Mouse (Mus musculus) large intestine, adult 2 months (tissue): Measurements from ENCODE around the gene Nol12. TPM values are rescaled to one million over a fixed set of nuclear protein-coding genes. Genes with fewer than 3 reads are reported as not detected.

Source experiments
- DNase-seq: peaks from one replicate; pipeline ENCODE4 v3.0.0-alpha.2; 2012; ENCODE audit warnings: low read depth, low spot score
- WGBS: fragments of 180-500 bp; shearing (Covaris S2); methylation state at CpG from one replicate; pipeline ENCODE4 v1.1.7; 2018; 5-methylcytosine and 5-hydroxymethylcytosine counted together
- polyA plus RNA-seq: library from polyadenylated mRNA; depleted of rRNA; stranded (reverse); fragments of >200 nt; gene quantifications from 2 replicates; pipeline ENCODE4 v1.2.3, GENCODE M21; 2012

The Nol12 gene
- polyA plus RNA-seq, 1 experiment, result 19.6 TPM

GRCm38 (mm10) chr15:78914823-78915659 lies 19.7 kb upstream of the Nol12 start:
- DNase-seq, result no peak
- whole genome bisulfite sequencing, result 72% methylated on average over 8 of the region's 8 CpGs

DNA sequence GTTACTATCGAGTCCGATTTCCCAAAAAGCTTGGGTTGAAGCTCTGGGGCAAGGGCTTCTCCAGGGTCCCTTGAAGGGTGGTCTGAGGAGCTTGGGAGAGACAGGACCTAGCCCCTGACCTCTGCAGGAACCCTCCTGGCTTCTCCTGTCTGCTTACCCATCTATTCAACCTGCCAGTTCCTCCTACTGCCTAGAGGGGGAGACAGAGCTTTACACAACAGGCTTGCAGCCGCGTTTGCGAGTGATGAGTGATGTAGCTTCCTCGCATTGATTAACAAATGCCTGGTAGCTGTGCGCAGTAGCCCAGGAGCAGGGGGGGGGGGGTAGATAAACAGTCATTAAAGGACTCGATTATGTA lies 19.1 kb upstream of the Nol12 start:
- WGBS, result 5% methylated on average over 8 of the region's 8 CpGs
- no peak for DNase-seq

GRCm38 (mm10) chr15:78916052-78916826 lies 18.5 kb upstream of the Nol12 start:
- no peak for DNase-seq
- 83% methylated on average over 12 of the region's 12 CpGs for WGBS

DNA sequence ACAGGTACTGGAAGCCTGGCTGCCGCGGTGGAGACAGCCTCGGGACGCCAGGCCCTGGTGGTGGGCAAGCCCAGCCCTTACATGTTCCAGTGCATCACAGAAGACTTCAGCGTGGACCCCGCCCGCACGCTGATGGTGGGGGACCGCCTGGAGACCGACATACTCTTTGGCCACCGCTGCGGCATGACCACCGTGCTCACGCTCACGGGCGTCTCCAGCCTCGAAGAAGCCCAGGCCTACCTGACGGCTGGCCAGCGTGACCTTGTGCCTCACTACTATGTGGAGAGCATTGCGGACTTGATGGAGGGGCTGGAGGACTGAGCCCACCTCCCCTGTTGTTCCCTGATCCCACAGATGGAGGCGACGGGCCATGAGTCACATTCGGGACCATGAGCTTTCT lies 16.6 kb upstream of the Nol12 start:
- 94% methylated on average over 23 of the region's 23 CpGs for WGBS
- DNase-seq, result no peak

DNA sequence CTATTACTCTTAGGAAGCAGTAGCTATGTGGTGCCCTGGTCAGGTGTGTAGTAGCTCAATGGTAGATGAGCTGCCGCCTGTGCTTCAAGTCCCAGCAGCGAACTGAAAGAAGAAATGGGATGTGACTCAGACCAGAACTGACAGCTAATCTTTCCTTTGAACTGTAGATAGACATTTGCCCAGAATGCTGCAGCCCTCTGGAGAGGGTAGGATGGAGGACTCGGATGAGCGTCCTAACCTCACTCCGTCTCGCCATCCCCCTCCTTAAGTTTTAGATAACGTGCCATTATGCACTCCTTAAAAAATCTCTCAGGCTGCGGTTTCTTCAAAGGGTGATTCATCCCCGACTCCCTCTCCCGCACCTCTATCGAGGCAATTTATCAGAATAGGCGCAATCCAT lies 14.8 kb upstream of the Nol12 start:
- 90% methylated on average over 12 of the region's 12 CpGs for WGBS
- DNase-seq, result no peak

- WGBS, result 83% methylated on average over 7 of the region's 7 CpGs
- no peak for DNase-seq
Observed at GRCm38 (mm10) chr15:78922700-78923099, 12.0 kb upstream of the Nol12 start.

DNA sequence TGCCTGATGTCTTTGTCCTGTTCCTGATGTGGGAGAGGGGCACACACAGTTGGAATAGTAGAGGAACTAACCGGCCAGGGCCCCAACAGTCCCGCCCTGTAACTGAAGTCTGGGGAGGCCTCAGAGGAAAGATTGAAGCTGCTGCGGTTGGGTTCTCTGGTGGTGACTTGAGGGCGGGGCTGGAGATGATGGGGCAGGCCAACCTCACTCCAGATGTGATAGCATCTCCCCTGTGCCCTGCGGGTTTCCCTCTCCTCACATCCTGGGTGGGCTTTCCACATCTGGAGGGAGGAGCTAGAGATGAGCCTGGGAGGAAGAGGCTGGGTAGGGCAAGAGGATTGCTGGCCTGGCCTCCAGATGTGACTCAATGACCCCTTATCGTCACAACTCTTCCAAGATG lies 11.1 kb upstream of the Nol12 start:
- 66% methylated on average over 6 of the region's 6 CpGs for WGBS
- no peak for DNase-seq

DNA sequence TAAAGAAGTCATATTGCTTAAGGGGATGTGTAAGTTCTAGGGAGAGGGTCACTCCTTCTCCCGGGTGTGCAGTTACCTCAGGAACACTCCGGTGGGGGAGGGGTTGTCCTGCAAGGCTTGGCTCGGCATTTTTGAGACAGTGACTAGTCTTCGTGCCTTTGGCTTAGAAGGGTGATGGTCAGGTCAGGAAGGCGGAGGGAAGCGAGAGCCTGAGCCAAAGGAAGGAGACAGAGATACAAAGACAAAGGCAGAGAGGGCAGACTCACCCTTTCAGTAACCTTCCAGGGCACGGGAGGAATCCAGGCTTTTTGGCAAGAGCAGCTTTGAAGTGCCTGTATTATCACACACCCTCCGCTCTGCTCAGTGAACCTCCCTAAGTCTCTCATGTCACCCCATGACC lies 9.6 kb upstream of the Nol12 start:
- 65% methylated on average over 8 of the region's 8 CpGs for WGBS
- no peak for DNase-seq

- WGBS, result 10% methylated on average over 20 of the region's 20 CpGs
- DNase-seq, result no peak
Observed at GRCm38 (mm10) chr15:78926021-78926919, 8.5 kb upstream of the Nol12 start, which contains the start of gene Lgals1. Gene Lgals1, plus strand, starts transcription at chr15:78926725.

DNA sequence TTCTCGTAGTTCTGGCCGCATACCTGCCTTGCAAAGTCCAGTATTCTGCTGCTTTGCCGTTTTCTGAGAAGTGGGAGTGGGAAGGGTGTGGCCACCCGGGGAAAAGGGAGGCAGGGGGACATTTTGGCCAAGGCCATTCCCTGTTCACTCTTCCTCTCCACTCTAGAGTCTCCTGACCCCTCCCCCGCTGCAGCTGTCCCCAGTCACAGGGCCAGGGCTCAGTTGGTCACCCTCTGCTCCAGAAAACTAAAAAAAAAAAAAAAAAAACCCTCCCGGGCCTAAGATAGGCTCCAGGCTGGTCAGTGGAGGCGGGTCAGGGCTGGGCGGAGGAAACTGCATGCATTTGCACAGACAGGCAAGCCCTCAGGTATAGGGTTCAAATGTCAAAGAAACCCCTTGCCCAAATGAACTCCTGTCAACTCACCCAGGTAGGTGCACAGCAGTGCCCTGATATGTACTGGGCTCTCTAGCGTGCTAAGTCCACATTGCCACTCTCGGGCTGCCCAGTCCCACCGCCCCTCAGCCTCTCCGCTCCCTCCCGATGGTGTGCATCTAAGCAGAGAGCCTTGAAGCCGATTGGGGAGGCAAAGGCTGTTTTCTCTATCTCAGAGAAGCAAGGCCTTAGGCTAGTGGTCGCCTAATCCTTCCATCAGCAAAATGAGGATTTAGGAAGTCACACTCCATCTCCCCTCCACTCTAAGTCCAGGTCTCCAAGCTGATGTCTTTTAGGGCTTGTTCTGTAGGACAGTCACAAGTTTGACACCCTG lies 7.5 kb upstream of the Nol12 start:
- DNase-seq, result no peak
- WGBS, result 22% methylated on average over 15 of the region's 15 CpGs

- no peak for DNase-seq
- WGBS, result under 1% methylated on average over 35 of the region's 35 CpGs
Observed at GRCm38 (mm10) chr15:78927788-78928457, 6.8 kb upstream of the Nol12 start.

DNA sequence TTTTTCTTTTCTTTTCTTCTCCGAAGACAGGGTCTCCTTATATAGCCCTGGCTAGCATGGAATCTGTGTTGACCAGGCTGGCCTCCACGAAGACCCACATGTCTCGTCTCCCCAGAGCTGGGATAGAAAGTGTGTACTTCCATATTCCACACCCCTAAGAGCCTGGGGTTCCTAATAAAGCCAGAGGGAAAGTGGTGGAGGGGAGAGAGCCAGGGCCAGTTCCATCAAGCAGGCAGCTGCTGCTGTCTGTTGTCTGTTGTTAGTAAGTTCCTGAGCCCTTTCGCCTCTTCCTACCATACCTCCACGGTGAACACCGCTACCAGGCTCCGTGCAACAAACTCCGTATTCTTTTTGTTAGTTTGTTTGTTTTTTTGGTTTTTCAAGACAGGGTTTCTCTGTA lies 6.2 kb upstream of the Nol12 start:
- 47% methylated on average over 8 of the region's 8 CpGs for WGBS
- no peak for DNase-seq

GRCm38 (mm10) chr15:78930192-78930706 lies 4.5 kb upstream of the Nol12 start:
- WGBS, result 88% methylated on average over 6 of the region's 6 CpGs
- no peak for DNase-seq

- 88% methylated on average over 7 of the region's 7 CpGs for WGBS
- DNase-seq, result no peak
Observed at GRCm38 (mm10) chr15:78930801-78931426, 3.8 kb upstream of the Nol12 start.

- WGBS, result 2% methylated on average over 3 of the region's 3 CpGs
- DNase-seq, result no peak
Observed at GRCm38 (mm10) chr15:78931577-78931976, 3.2 kb upstream of the Nol12 start.

- DNase-seq, result no peak
- WGBS, result 92% methylated on average over 12 of the region's 12 CpGs
Observed at GRCm38 (mm10) chr15:78936403-78936802, 1.7 kb downstream of the Nol12 start.

DNA sequence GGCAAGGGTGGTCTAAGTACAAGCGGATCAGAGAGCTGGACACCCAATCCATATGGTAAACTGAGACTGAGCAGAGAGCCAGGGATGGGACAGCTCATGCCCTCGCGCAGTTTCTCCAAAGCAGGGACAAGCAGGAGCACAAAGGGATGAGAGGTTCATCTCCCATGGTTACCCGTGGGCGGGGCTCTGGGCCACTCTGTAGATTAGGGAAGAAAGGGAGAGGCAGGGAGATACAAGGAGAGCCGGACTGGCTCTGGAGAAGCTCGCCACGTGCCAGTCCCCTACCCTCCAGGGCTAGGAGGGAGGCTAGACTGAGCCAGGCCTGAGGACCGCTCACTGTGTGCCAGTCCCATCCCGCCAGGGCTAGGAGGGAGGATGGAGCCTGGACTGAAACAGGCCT lies 2.6 kb downstream of the Nol12 start:
- no peak for DNase-seq
- WGBS, result 92% methylated on average over 10 of the region's 10 CpGs

GRCm38 (mm10) chr15:78937963-78938362 lies 3.2 kb downstream of the Nol12 start:
- WGBS, result 81% methylated on average over 2 of the region's 2 CpGs

More at GRCm38 (mm10) chr15:78937963-78938362, 3.2 kb downstream of the Nol12 start:
- DNase-seq, result no peak
